Mouse (Mus musculus): ENCODE data around the gene Osbpl10. TPM values are rescaled to one million over a fixed set of nuclear protein-coding genes. Genes with fewer than 3 reads are reported as not detected.

The Osbpl10 gene
- total RNA-seq, 4 experiments from 2014 or later = 39.9 to 46.4 (median 45.2) TPM

DNA sequence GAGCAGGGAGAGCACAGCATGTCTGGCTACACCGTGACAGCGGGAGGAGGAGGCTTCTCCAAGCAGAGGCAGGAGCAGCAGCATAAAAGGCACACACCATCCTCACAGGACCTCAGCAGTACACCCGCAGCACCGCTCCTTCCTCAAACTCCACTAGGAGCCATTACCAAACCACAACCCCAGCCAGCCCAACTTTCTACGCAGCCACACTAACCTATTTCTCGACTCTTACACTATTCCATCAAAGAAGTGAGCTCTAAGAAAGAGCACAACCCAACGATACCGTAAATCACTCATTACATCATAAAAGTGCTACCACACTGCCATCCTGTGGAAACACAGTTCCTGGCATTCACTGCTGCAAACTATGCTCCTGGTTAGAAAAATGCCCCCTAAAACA is 283.1 kb downstream of the Osbpl10 start:
- peak in 1 of 2 experiments; percentile 28 for DNase-seq (ENCODE audit: low spot score in 2 of 2)

DNA sequence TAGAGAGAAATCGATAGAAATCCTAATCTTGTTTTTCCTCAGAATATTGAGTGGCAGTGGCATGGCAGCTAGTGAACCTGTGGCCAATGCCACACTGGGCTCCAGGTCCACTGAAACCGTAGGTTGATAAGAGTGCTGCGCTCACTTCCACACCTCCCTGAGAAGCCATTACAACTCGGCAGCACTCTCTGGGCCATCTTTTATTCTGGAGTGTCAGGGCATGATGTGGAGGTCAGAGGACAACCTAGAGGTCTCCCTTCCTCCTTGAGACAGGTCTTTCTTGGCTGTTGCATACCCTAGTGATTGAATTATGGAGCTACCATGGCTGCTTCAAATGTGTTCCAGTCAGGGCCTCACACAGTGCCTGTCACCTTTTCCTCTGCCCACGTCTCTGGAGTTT is 283.5 kb downstream of the Osbpl10 start:
- no peak for DNase-seq (ENCODE audit: low spot score in 2 of 2)

DNA sequence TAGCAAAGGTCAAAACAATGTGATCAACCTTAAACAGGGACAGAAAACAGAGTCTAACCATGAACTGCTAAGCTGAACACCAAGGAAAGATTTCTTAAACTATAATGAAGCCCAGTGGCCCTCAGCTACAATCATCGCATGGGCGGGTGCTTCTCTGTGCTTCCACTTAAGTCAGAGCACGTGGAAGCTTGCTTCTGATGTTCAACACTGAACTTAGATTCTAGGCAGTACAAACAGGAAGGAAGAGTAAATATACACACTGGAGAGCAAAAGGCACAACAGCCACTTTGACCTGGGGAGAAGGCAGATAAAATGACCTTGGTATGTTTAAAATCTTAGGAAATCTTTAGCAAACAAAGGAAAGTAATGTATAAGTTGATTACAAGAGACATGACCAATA is 293.2 kb downstream of the Osbpl10 start:
- DNase-seq (ENCODE audit: low spot score in 2 of 2) = no peak

DNA sequence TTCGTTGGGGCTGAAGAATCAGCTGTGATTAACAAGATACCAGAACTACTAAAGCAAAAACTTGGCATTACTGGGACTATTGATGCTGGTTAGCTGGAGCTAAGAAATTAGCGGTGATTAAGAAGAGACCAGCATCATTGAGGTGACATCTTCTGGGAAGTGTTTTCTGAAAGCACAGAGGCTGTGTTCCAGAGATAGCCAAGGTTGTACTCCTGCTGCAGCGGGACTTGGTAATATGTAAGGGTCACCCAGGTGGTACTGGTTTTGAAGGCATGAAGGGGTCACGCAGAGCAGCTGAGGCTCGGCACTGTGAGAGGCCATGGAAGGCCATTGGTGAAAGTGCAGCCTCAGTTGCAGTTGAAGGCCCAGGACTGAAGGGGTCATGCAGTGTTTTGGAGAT is 294.1 kb downstream of the Osbpl10 start:
- DNase-seq (ENCODE audit: low spot score in 2 of 2) = peak in 1 of 2 experiments; percentile 41

DNA sequence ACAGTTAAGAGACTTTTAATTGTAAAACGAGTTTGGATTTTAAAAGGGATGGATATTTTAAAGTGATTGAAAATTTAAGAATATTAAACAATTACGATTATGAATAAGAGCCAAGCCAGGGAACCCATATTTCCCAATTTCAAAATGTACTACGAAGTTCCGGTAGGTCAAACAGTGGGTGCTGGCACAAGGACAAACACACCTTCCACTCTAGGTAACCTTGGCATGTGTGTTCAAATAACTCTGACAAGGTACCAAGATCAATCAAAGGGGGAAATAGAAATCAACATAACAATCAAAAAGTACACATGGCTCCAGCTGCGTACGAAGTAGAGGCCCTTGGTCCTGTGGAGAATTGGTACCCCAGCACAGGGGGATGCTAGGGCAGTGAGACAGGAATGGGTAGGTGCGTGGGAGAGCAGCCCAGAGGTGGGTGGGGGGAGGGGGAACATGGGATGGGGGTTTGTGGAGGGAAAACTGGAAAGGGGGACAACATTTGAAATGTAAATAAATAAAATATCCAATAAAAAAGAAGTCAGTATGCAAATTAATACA is 294.8 kb downstream of the Osbpl10 start:
- DNase-seq (ENCODE audit: low spot score in 2 of 2) = no peak

DNA sequence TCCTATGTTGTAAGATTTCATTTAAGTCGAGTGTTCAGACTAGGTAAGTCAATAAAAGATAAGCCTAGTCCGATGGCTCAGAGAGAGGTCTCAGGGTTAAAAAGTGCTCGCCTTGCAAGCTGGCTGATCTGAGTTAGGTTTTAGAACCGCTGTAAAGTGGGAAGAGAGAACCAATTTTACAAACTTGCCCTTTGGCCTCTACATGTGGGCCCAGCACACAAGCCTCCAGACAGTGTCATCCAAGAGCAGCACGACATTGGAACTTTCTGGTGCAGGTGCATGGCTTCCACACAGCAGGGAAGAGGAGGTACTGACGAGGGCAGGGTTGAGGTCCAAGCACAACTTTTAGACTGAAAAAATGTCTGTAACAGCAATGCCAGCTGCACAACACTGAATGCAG is 296.4 kb downstream of the Osbpl10 start:
- no peak for DNase-seq (ENCODE audit: low spot score in 2 of 2)

DNA sequence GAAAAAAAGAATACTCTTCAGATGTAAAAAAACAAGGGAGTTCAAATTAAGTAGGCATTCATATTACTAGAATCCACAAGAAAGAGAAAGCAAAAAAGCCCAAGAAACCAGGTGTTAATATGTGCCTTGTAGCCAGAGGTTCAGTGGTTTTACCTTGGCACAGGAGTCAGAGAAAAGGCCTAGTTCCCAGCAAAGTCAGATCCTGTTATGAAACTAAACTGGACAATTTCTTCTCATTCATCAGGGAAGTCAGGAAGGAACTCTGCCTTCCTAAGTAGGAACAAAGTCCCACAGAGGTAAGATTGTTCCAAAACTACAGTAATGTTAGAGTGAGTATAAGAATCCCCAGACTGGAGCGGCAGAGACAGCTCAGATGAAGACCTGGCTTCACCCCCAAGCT is 300.3 kb downstream of the Osbpl10 start:
- DNase-seq (ENCODE audit: low spot score in 2 of 2) = no peak

Other genes with a start within 250 kb of the Osbpl10 start
- gene Cmtm6, start 247.5 kb upstream of the Osbpl10 start, total RNA-seq (2022) = 10 to 100 TPM; 20.0 to 25.7 (median 22.9) TPM
- 1 to 10 TPM; 2.7 to 6.4 (median 4.9) TPM for gene Cmtm7, start 196.7 kb upstream of the Osbpl10 start, total RNA-seq (2022)
- 1 to 10 TPM; 1.7 to 2.6 (median 2.2) TPM for gene Cmtm8, start 134.4 kb upstream of the Osbpl10 start, total RNA-seq (2022)
- gene Gpd1l, start 44.6 kb upstream of the Osbpl10 start, total RNA-seq (2022) = 10 to 100 TPM; 77.7 to 91.2 (median 80.0) TPM
- gene Rps27rt, start 4.2 kb downstream of the Osbpl10 start, total RNA-seq (2022) = 10 to 100 TPM in 3 of 4 experiments, 1 to 10 TPM in 1; 9.8 to 44.3 (median 37.3) TPM

Measured in left cerebral cortex, adult 8-10 months (tissue).